ENCODE assay signal across 15 mouse cellular contexts in genomic region chr3:88544955-88545591, GRCm38 (mm10). TPM values are rescaled to one million over a fixed set of nuclear protein-coding genes. Genes with fewer than 3 reads are reported as not detected.
DNase-seq lines count a peak whose midpoint lies in the region; ATAC-seq and TF ChIP-seq lines count a peak whose summit lies in the region.
"Had no signal": no experiment of that assay in that cellular context is flagged by ENCODE, and none has a peak within 500 bp of the region (broad histone marks: within the 10 kb centered on the region; RNA-seq: fewer than 3 reads in every experiment).

No protein-coding gene starts in this region.

- no peak overlapping the region for H3K4me2 ChIP-seq in heart, embryonic 13.5 days
- H3K4me2 ChIP-seq in midbrain, embryonic 13.5 days (replicated peaks): no peak overlapping the region
- H3K4me2 ChIP-seq in midbrain, embryonic 15.5 days: no peak overlapping the region
- H3K4me2 ChIP-seq: forebrain, embryonic 12.5 days; liver, embryonic 11.5 days had no signal

- no peaks in the 10 kb centered on the region for H3K9me3 ChIP-seq in heart, embryonic 13.5 days
- no peaks in the 10 kb centered on the region for H3K9me3 ChIP-seq in midbrain, embryonic 13.5 days
- H3K9me3 ChIP-seq in midbrain, embryonic 15.5 days: no peaks in the 10 kb centered on the region
- H3K9me3 ChIP-seq in MEL (replicated peaks; ENCODE audit: insufficient read depth, low read length): no peaks in the 10 kb centered on the region
- H3K9me3 ChIP-seq: forebrain, embryonic 12.5 days had no signal

- WGBS in heart, embryonic 13.5 days: 61% methylated on average over 20 of the region's 20 CpGs
- WGBS in midbrain, embryonic 13.5 days: 69% methylated on average over 20 of the region's 20 CpGs
- WGBS in midbrain, embryonic 15.5 days: 64% methylated on average over 20 of the region's 20 CpGs

- no peak; a peak in 1 of 6 replicates for TF ChIP-seq CTCF in MEL (IDR thresholded peaks at IDR 0.05 in 2 of 3, conservative IDR thresholded peaks at IDR 0.05 in 1 of 3; ENCODE audit: control insufficient read depth in 1 of 3, insufficient read depth in 1 of 3, low read depth in 2 of 3, low read length in 3 of 3, poor library complexity in 1 of 3, severe bottlenecking in 1 of 3)

- peaks cover 13% of the 10 kb centered on the region for H3K36me3 ChIP-seq in heart, embryonic 13.5 days
- H3K36me3 ChIP-seq in midbrain, embryonic 13.5 days: peaks cover 17% of the 10 kb centered on the region
- H3K36me3 ChIP-seq in midbrain, embryonic 15.5 days (replicated peaks): peaks cover 6% of the 10 kb centered on the region; the same call in 1 of the 2 replicates
- peaks cover 0 to 12% of the 10 kb centered on the region in 2 experiments; a peak in 2 of 4 replicates for H3K36me3 ChIP-seq in MEL (ENCODE audit: control insufficient read depth in 1 of 2, insufficient read depth in 2 of 2, low read length in 2 of 2)
- peaks cover 3% of the 10 kb centered on the region; the same call in 1 of the 2 replicates for H3K36me3 ChIP-seq in splenic B cell, adult 2 months (ENCODE audit: control insufficient read depth, insufficient read depth, low read length, poor library complexity, severe bottlenecking)

- DNase-seq in heart, adult 9 months (ENCODE audit: low spot score in 2 of 2): no peak
- peak; percentile 75 for DNase-seq in MEL (ENCODE audit: low read depth, low spot score)
- DNase-seq in splenic B cell, adult 2 months (ENCODE audit: low read depth, low spot score): peak; percentile 74
- no peak for DNase-seq in right cerebral cortex, postnatal 10 days (ENCODE audit: low spot score in 2 of 2)
- no peak for DNase-seq in urinary bladder, postnatal 4 days (ENCODE audit: low spot score in 2 of 2)
- DNase-seq: gastrocnemius, postnatal 14 days; heart, postnatal 10 days; right cerebral cortex, postnatal 25 days had no signal

- H3K79me2 ChIP-seq in MEL (ENCODE audit: control insufficient read depth, insufficient read depth, low read length, poor library complexity): no peaks in the 10 kb centered on the region

- no peak overlapping the region for H3K4me3 ChIP-seq in heart, embryonic 13.5 days
- no peak overlapping the region for H3K4me3 ChIP-seq in midbrain, embryonic 13.5 days (replicated peaks)
- H3K4me3 ChIP-seq in midbrain, embryonic 15.5 days: no peak overlapping the region
- H3K4me3 ChIP-seq in MEL (ENCODE audit: control insufficient read depth in 1 of 2, insufficient read depth in 1 of 2, low read depth in 2 of 2, low read length in 2 of 2): peak overlapping the region; percentile 32 to 33; a peak in 3 of 4 replicates
- H3K4me3 ChIP-seq: forebrain, embryonic 12.5 days had no signal

- no peaks in the 10 kb centered on the region for H3K27me3 ChIP-seq in heart, embryonic 13.5 days (replicated peaks)
- H3K27me3 ChIP-seq in midbrain, embryonic 13.5 days: no peaks in the 10 kb centered on the region
- no peaks in the 10 kb centered on the region for H3K27me3 ChIP-seq in midbrain, embryonic 15.5 days (replicated peaks)
- H3K27me3 ChIP-seq in MEL (ENCODE audit: control insufficient read depth in 1 of 2, insufficient read depth in 2 of 2, low read length in 2 of 2): no peaks in the 10 kb centered on the region
- H3K27me3 ChIP-seq in splenic B cell, adult 2 months (ENCODE audit: control insufficient read depth, insufficient read depth, low read length, poor library complexity, severe bottlenecking): no peaks in the 10 kb centered on the region
- H3K27me3 ChIP-seq: forebrain, embryonic 12.5 days had no signal

- peaks cover 7% of the 10 kb centered on the region for H3K4me1 ChIP-seq in heart, embryonic 13.5 days
- peaks cover 36% of the 10 kb centered on the region for H3K4me1 ChIP-seq in midbrain, embryonic 13.5 days (replicated peaks)
- peaks cover 25% of the 10 kb centered on the region for H3K4me1 ChIP-seq in midbrain, embryonic 15.5 days
- H3K4me1 ChIP-seq in MEL (ENCODE audit: control insufficient read depth in 1 of 2, insufficient read depth in 2 of 2, low read length in 2 of 2): peaks cover 17 to 24% of the 10 kb centered on the region in 2 experiments

- no peak overlapping the region for H3K27ac ChIP-seq in heart, embryonic 13.5 days (replicated peaks)
- H3K27ac ChIP-seq in midbrain, embryonic 13.5 days: no peak overlapping the region
- no peak overlapping the region for H3K27ac ChIP-seq in midbrain, embryonic 15.5 days
- H3K27ac ChIP-seq in MEL (ENCODE audit: control insufficient read depth, low read depth, low read length): no peak overlapping the region
- H3K27ac ChIP-seq: forebrain, embryonic 12.5 days had no signal

- 0 out of 2 replicates have a peak overlapping the region, but pooled peaks have one; percentile 40 for H3K9ac ChIP-seq in heart, embryonic 13.5 days
- H3K9ac ChIP-seq in midbrain, embryonic 13.5 days (replicated peaks): peak overlapping the region; percentile 41
- no peak overlapping the region for H3K9ac ChIP-seq in midbrain, embryonic 15.5 days
- H3K9ac ChIP-seq in MEL (ENCODE audit: control insufficient read depth, low read depth, low read length, poor library complexity, severe bottlenecking): peak overlapping the region; percentile 6; the same call in 1 of the 2 replicates
- H3K9ac ChIP-seq: forebrain, embryonic 12.5 days had no signal

- ATAC-seq in heart, embryonic 13.5 days (ENCODE audit: extremely low read depth, insufficient number of reproducible peaks, low FRiP score, low TSS enrichment): no peak
- ATAC-seq in midbrain, embryonic 13.5 days: no peak
- no peak for ATAC-seq in midbrain, embryonic 15.5 days (replicated peaks)

- TF ChIP-seq POLR2A in MEL (IDR thresholded peaks at IDR 0.05; ENCODE audit: control insufficient read depth in 1 of 2, insufficient read depth in 1 of 2, low read depth in 1 of 2, low read length in 2 of 2, poor library complexity in 1 of 2): no peak

- TF ChIP-seq RAD21 in MEL (IDR thresholded peaks at IDR 0.05; ENCODE audit: low read depth, low read length): no peak

- TF ChIP-seq EP300 in MEL (IDR thresholded peaks at IDR 0.05; ENCODE audit: low read depth in 1 of 2, low read length in 2 of 2): peak in 1 of 2 experiments; percentile 27; a peak in 3 of 4 replicates

TF ChIP-seq in MEL, 35 proteins besides CTCF, POLR2A, EP300 and RAD21:
- no peak for TF ChIP-seq MAZ (IDR thresholded peaks at IDR 0.05; ENCODE audit: low read depth, low read length)
- TF ChIP-seq ETS1 (IDR thresholded peaks at IDR 0.05; ENCODE audit: low read depth, low read length): no peak
- no peak for TF ChIP-seq ELF1 (IDR thresholded peaks at IDR 0.05; ENCODE audit: low read depth, low read length)
- no peak for TF ChIP-seq MYB (IDR thresholded peaks at IDR 0.05; ENCODE audit: low read depth, low read length)
- no peak for TF ChIP-seq MEF2A (IDR thresholded peaks at IDR 0.05; ENCODE audit: extremely low read depth, insufficient replicate concordance, low read depth, low read length, poor library complexity, severe bottlenecking)

RNA-seq across cellular contexts. Expression of gene Rab25, which starts 3.0 kb away (rescaled TPM):
- polyA plus RNA-seq in heart, embryonic 13.5 days (2015; fragmentation: Nextera tagmentation; extraction: Ambion mirVana): 1.1 and 1.5 TPM in 2 replicates
- not detected in 2 replicates for polyA plus RNA-seq in midbrain, embryonic 13.5 days (2015; fragmentation: Nextera tagmentation; extraction: Ambion mirVana)
- polyA plus RNA-seq in midbrain, embryonic 15.5 days (2015; fragmentation: Nextera tagmentation; extraction: Ambion mirVana): 0.41 and 1.3 TPM in 2 replicates
- total RNA-seq in MEL (2012; rRNA removed): 0.75 and 0.96 TPM in 2 replicates
- polyA plus RNA-seq in MEL (2012; ENCODE audit: insufficient read depth in 1 of 2, insufficient read length in 2 of 2, low read depth in 1 of 2, low replicate concordance in 2 of 2, missing spikeins in 1 of 2): 1 to 10 TPM in 1 of 2 experiments, not detected in 1; 1.9 TPM
- total RNA-seq: gastrocnemius, postnatal 14 days; heart, postnatal 10 days; layer of hippocampus, postnatal 25 days had no signal
- polyA plus RNA-seq: neural tube, embryonic 14.5 days had no signal

RNA-seq across cellular contexts. Expression of gene Lamtor2, which starts 7.8 kb away (rescaled TPM):
- 131 and 150 TPM in 2 replicates for polyA plus RNA-seq in heart, embryonic 13.5 days (2015; fragmentation: Nextera tagmentation; extraction: Ambion mirVana)
- 181 and 182 TPM in 2 replicates for polyA plus RNA-seq in midbrain, embryonic 13.5 days (2015; fragmentation: Nextera tagmentation; extraction: Ambion mirVana)
- polyA plus RNA-seq in midbrain, embryonic 15.5 days (2015; fragmentation: Nextera tagmentation; extraction: Ambion mirVana): 206 and 232 TPM in 2 replicates
- total RNA-seq in MEL (2012; rRNA removed): 125 and 127 TPM in 2 replicates
- 100 to 1,000 TPM in 1 of 2 experiments, not detected in 1; 188 TPM for polyA plus RNA-seq in MEL (2012; ENCODE audit: insufficient read depth in 1 of 2, insufficient read length in 2 of 2, low read depth in 1 of 2, low replicate concordance in 2 of 2, missing spikeins in 1 of 2)

RNA-seq across cellular contexts. Expression of gene Ubqln4, which starts 8.5 kb away (rescaled TPM):
- polyA plus RNA-seq in heart, embryonic 13.5 days (2015; fragmentation: Nextera tagmentation; extraction: Ambion mirVana): 33.1 and 34.1 TPM in 2 replicates
- polyA plus RNA-seq in midbrain, embryonic 13.5 days (2015; fragmentation: Nextera tagmentation; extraction: Ambion mirVana): 39.1 and 46.7 TPM in 2 replicates
- polyA plus RNA-seq in midbrain, embryonic 15.5 days (2015; fragmentation: Nextera tagmentation; extraction: Ambion mirVana): 45.9 and 48.0 TPM in 2 replicates
- total RNA-seq in MEL (2012; rRNA removed): 73.0 and 83.0 TPM in 2 replicates
- 100 to 1,000 TPM in 1 of 2 experiments, 10 to 100 TPM in 1; 43.6 to 171 TPM for polyA plus RNA-seq in MEL (2012; ENCODE audit: insufficient read depth in 1 of 2, insufficient read length in 2 of 2, low read depth in 1 of 2, low replicate concordance in 2 of 2, missing spikeins in 1 of 2)

RNA-seq across cellular contexts. Expression of gene Mex3a, which starts 12.9 kb away (rescaled TPM):
- polyA plus RNA-seq in heart, embryonic 13.5 days (2015; fragmentation: Nextera tagmentation; extraction: Ambion mirVana): 9.9 and 10.1 TPM in 2 replicates
- 49.5 and 51.5 TPM in 2 replicates for polyA plus RNA-seq in midbrain, embryonic 13.5 days (2015; fragmentation: Nextera tagmentation; extraction: Ambion mirVana)
- 37.0 and 37.7 TPM in 2 replicates for polyA plus RNA-seq in midbrain, embryonic 15.5 days (2015; fragmentation: Nextera tagmentation; extraction: Ambion mirVana)
- 4.3 and 5.5 TPM in 2 replicates for total RNA-seq in MEL (2012; rRNA removed)
- polyA plus RNA-seq in MEL (2012; ENCODE audit: insufficient read depth in 1 of 2, insufficient read length in 2 of 2, low read depth in 1 of 2, low replicate concordance in 2 of 2, missing spikeins in 1 of 2): 10 to 100 TPM in 1 of 2 experiments, not detected in 1; 10.1 TPM

RNA-seq across cellular contexts. Expression of gene Ssr2, which starts 30.6 kb away (rescaled TPM):
- 173 and 202 TPM in 2 replicates for polyA plus RNA-seq in heart, embryonic 13.5 days (2015; fragmentation: Nextera tagmentation; extraction: Ambion mirVana)
- polyA plus RNA-seq in midbrain, embryonic 13.5 days (2015; fragmentation: Nextera tagmentation; extraction: Ambion mirVana): 142 and 148 TPM in 2 replicates
- polyA plus RNA-seq in midbrain, embryonic 15.5 days (2015; fragmentation: Nextera tagmentation; extraction: Ambion mirVana): 133 and 143 TPM in 2 replicates
- 500 and 594 TPM in 2 replicates for total RNA-seq in MEL (2012; rRNA removed)
- polyA plus RNA-seq in MEL (2012; ENCODE audit: insufficient read depth in 1 of 2, insufficient read length in 2 of 2, low read depth in 1 of 2, low replicate concordance in 2 of 2, missing spikeins in 1 of 2): 100 to 1,000 TPM; 176 to 706 TPM

Comparison
In these comparisons a context has a peak if more than half of its experiments do, and no peak if none do; other contexts are left out.
1. H3K4me3 ChIP-seq: peak in MEL (2 of 2); none in heart, embryonic 13.5 days (single experiment), midbrain, embryonic 13.5 days (single experiment) and midbrain, embryonic 15.5 days (single experiment).
2. DNase-seq: peak in MEL (single experiment) and splenic B cell, adult 2 months (single experiment); none in heart, adult 9 months (0 of 2), right cerebral cortex, postnatal 10 days (0 of 2) and urinary bladder, postnatal 4 days (0 of 2).